In genomic region chr12:70104199-70104598, GRCm38 (mm10) we compare ENCODE assay signal across 12 mouse cellular contexts. TPM values are rescaled to one million over a fixed set of nuclear protein-coding genes. Genes with fewer than 3 reads are reported as not detected.
A peak's percentile ranks its signal among the peaks of the same experiment; 100 is the strongest.
DNase-seq lines count a peak whose midpoint lies in the region; ATAC-seq and TF ChIP-seq lines count a peak whose summit lies in the region.
"Had no signal": no experiment of that assay in that cellular context is flagged by ENCODE, and none has a peak within 500 bp of the region (broad histone marks: within the 10 kb centered on the region; RNA-seq: fewer than 3 reads in every experiment).

No protein-coding gene starts in this region.

- peak; percentile 25 for DNase-seq in adrenal gland, adult 2 months
- DNase-seq in adrenal gland, postnatal 10 days = no peak
- DNase-seq in retina, postnatal 1 day = peak; percentile 23
- DNase-seq in retina, embryonic 14.5 days (ENCODE audit: low spot score) = no peak
- DNase-seq in liver = no peak
- no peak for DNase-seq in right cerebral cortex, postnatal 36 days (ENCODE audit: low spot score in 2 of 2)
- DNase-seq: liver, postnatal 0 days had no signal

- peak; percentile 36 for ATAC-seq in kidney, embryonic 14.5 days (ENCODE audit: low FRiP score, low TSS enrichment)
- ATAC-seq: liver, postnatal 0 days had no signal

- 0 out of 2 replicates have a peak overlapping the region, but pooled peaks have one; percentile 1 for H3K27ac ChIP-seq in kidney, embryonic 14.5 days (ENCODE audit: low read depth, low read length)

- H3K9ac ChIP-seq in kidney, embryonic 14.5 days (ENCODE audit: low read depth, low read length) = no peak overlapping the region
- H3K9ac ChIP-seq: liver, postnatal 0 days had no signal

- H3K4me1 ChIP-seq in kidney, embryonic 14.5 days (ENCODE audit: control insufficient read depth, insufficient read depth, low read length) = peaks cover 24% of the 10 kb centered on the region

- no peak overlapping the region for H3K4me2 ChIP-seq in kidney, embryonic 14.5 days (replicated peaks; ENCODE audit: low read depth, low read length)
- no peak overlapping the region for H3K4me2 ChIP-seq in myocyte (ENCODE audit: low read depth)

- peaks cover 37% of the 10 kb centered on the region for H3K79me2 ChIP-seq in myocyte (ENCODE audit: control insufficient read depth, insufficient read depth)

- no peak for TF ChIP-seq POLR2A in myocyte (IDR thresholded peaks at IDR 0.05; ENCODE audit: insufficient read length, low read depth)

- H3ac ChIP-seq in myocyte (ENCODE audit: control insufficient read depth, insufficient read length) = no peak overlapping the region

- H3K4me3 ChIP-seq in kidney, embryonic 14.5 days (ENCODE audit: low read length) = no peak overlapping the region
- no peak overlapping the region for H3K4me3 ChIP-seq in myocyte

- H3K36me3 ChIP-seq in kidney, embryonic 14.5 days (ENCODE audit: control insufficient read depth, insufficient read depth, low read length) = peaks cover 5% of the 10 kb centered on the region; the same call in 1 of the 2 replicates
- H3K36me3 ChIP-seq in myocyte (ENCODE audit: control insufficient read depth, insufficient read depth) = peaks cover 11% of the 10 kb centered on the region

- H3K27me3 ChIP-seq in kidney, embryonic 14.5 days (ENCODE audit: control insufficient read depth, insufficient read depth, low read length) = no peaks in the 10 kb centered on the region
- no peaks in the 10 kb centered on the region for H3K27me3 ChIP-seq in myocyte (ENCODE audit: control insufficient read depth, insufficient read depth, insufficient read length)

- 57% methylated on average over 4 of the region's 4 CpGs for WGBS in kidney, embryonic 14.5 days

- H3K9me3 ChIP-seq in kidney, embryonic 14.5 days (ENCODE audit: control insufficient read depth, low read length) = no peaks in the 10 kb centered on the region

TF ChIP-seq in myocyte, 11 proteins besides CTCF, POLR2A, EP300 and RAD21:
- no peak for TF ChIP-seq USF1 (IDR thresholded peaks at IDR 0.05; ENCODE audit: low read depth)
- peak; percentile 50; the same call in 1 of the 2 replicates for TF ChIP-seq CEBPB (IDR thresholded peaks at IDR 0.05; ENCODE audit: insufficient read depth, poor library complexity, severe bottlenecking)
TF ChIP-seq in myocyte: peak in this region for 1.

RNA-seq across cellular contexts. Expression of gene Nin, which starts 9.3 kb away (rescaled TPM):
- 10 to 100 TPM; 29.7 to 34.2 TPM for total RNA-seq in adrenal gland, adult 2 months (2021)
- 9.1 and 9.6 TPM in 2 replicates for polyA plus RNA-seq in adrenal gland, adult 2 months (2012; rRNA removed)
- total RNA-seq in adrenal gland, postnatal 10 days (2021) = 10 to 100 TPM; 29.5 to 38.3 TPM
- polyA plus RNA-seq in kidney, embryonic 14.5 days (2014; fragmentation: Nextera tagmentation; extraction: Ambion mirVana) = 10.8 and 20.3 TPM in 2 replicates
- polyA plus RNA-seq in myocyte (2012; fragmentation: generic; extraction: Trizol) = 5.0 TPM

RNA-seq across cellular contexts. Expression of gene Abhd12b, which starts 49.7 kb away (rescaled TPM):
- total RNA-seq in adrenal gland, adult 2 months (2021) = not detected
- polyA plus RNA-seq in adrenal gland, adult 2 months (2012; rRNA removed) = not detected in 2 replicates
- not detected for total RNA-seq in adrenal gland, postnatal 10 days (2021)
- polyA plus RNA-seq in kidney, embryonic 14.5 days (2014; fragmentation: Nextera tagmentation; extraction: Ambion mirVana) = not detected in 2 replicates
- not detected for polyA plus RNA-seq in myocyte (2012; fragmentation: generic; extraction: Trizol)
- total RNA-seq: adrenal gland, adult 18-20 months; granulocyte monocyte progenitor cell, adult 5-6 weeks; MEL had no signal
- polyA plus RNA-seq: liver, postnatal 0 days had no signal

Comparison
In these comparisons a context has a peak if more than half of its experiments do, and no peak if none do; other contexts are left out.
1. DNase-seq: peak in adrenal gland, adult 2 months (single experiment) and retina, postnatal 1 day (single experiment); none in adrenal gland, postnatal 10 days (single experiment), retina, embryonic 14.5 days (single experiment), liver (single experiment) and right cerebral cortex, postnatal 36 days (0 of 2).